Mouse (Mus musculus): ENCODE results near the gene Mrpl34. TPM values are rescaled to one million over a fixed set of nuclear protein-coding genes. Genes with fewer than 3 reads are reported as not detected.

Mrpl34 gene
- total RNA-seq, 2 experiments from 2014 or later: 63.4 to 120 TPM

DNA sequence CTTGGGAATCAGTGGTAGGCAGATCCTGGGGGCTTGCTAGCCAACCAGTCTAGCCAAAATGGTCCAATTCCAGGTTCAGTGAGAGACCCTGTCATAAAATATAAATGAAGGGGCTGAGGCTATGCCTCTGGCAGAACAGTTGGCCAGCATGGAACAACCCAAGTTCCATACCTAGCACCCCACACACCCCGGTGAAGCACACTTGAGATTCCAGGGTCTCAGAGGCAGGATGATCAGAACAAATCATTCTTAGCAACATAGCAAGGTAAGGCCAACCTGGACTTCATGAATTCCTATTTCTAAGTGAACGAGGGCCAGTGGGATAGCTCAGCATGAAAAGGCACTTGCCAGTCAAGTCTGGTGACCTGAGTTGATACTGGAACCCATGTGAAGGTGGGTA lies 2.4 kb downstream of the Mrpl34 start:
- no peak for ATAC-seq (replicated peaks; ENCODE audit: low FRiP score, low TSS enrichment, poor library complexity, severe bottlenecking)

DNA sequence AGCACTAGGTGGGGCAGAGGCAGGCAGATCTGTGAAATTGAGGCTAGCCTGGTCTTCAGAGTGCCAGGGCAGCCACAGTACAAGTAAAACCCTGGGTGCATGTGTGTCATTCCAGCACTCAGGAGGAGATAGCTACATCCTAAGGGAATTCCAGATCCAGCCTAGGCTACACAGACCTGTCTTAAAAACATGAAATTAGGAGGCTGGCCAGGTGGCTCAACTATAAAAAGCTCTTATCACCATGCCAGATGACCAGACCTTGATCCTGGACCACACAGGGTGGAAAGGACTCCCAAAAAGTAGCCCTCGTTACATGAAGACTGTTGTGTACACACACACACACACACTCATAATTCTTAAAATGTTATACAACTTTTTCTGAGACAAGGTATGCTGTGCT lies 3.2 kb downstream of the Mrpl34 start:
- ATAC-seq (replicated peaks; ENCODE audit: low FRiP score, low TSS enrichment, poor library complexity, severe bottlenecking): no peak

DNA sequence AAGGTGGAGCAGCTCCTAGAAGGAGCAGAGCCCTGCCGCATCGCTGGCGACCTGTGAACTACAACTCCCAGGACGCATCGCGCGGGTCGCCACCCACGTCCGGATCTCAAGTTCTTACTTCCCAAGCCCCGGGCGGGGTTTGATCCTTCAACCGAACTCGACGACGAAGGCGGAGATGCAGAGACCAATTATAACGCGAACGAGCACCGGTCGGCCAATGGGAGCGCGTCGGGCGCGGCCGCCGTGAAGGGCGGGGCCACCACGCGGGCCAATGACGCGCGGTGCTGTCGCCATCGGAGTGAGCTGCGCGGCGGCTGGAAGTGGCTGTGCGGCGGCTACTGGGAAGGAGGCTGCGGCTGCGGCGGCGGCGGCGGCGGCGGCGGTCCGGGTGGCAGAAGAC lies 4.2 kb downstream of the Mrpl34 start, which contains the start of gene Dda1:
Dda1 (plus strand) TSS at position 284 of the 400 bp plus-strand sequence.
- peak; percentile 78 for ATAC-seq (replicated peaks; ENCODE audit: low FRiP score, low TSS enrichment, poor library complexity, severe bottlenecking)

DNA sequence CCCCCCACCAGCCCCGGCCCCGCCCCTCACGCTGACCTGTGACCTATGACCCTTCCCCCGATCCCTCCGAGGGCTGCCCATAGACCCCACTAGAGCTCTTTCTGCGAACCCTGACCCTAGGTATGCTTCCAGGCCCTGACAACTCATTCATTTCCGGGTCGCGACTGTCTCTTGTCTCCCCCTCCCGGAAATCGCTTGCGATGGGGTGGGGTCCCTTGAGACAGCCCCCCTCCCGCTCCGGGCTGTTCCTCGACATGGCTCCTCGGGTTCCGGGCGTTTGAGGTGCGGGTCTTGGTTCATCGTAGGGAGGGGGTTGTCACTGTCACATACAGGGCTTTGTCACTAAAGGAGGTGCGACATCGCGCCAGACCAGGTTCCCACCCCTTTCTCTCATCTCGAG lies 4.7 kb downstream of the Mrpl34 start:
- no peak for ATAC-seq (replicated peaks; ENCODE audit: low FRiP score, low TSS enrichment, poor library complexity, severe bottlenecking)

DNA sequence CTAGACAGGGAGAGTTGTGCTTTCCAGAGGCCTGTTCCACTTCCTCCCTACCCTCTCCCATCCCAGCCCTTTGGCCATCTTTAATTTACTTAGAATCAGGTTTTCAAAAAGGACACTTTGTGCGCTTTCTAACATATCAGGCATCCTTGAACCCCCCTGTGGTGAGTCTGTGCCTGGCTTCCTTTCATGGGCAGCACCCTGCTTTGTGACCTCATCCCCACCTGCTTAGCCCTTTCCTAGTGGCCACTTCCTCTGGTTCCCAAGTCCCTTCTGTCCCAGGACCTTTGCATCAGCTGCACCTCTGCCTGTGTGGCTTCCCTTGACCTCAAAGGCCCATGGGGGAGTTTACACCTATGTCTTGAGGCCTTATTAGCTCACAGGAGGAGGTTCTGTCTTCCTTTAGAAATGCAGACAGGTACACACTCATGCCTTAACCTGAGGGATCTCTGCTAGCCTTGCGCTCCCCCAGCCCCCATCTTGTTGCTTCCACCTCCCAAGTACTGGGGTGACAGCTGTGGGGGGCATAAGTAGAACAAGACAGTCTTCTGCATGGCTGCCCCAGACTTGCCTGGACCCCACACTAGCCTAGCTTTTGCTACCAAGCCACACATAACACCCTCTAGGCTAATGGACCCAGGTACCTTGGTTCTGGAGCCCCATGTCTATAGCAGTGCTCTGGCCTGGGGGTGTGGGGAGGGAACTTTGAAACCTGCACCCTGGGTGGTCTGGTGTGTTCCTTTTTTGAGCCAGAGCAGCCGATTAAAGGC lies 5.6 kb downstream of the Mrpl34 start:
- ATAC-seq (replicated peaks; ENCODE audit: low FRiP score, low TSS enrichment, poor library complexity, severe bottlenecking): no peak

DNA sequence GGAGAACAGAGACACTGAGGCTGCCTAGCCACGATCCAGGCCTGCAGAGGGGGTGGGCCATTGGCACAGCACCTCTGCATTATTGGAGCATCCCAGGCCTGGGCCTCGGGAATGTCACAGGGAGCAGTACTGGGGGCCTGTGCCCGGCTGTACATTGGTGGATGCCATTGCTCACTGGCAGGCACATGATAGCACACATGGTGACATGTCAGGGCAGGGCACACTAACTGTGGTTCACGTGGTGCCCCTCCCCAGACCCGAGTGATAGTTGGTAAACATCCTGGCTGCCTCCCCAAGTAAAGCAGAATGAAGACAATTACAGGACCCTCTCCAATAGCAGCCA lies 6.1 kb downstream of the Mrpl34 start:
- no peak for ATAC-seq (replicated peaks; ENCODE audit: low FRiP score, low TSS enrichment, poor library complexity, severe bottlenecking)

DNA sequence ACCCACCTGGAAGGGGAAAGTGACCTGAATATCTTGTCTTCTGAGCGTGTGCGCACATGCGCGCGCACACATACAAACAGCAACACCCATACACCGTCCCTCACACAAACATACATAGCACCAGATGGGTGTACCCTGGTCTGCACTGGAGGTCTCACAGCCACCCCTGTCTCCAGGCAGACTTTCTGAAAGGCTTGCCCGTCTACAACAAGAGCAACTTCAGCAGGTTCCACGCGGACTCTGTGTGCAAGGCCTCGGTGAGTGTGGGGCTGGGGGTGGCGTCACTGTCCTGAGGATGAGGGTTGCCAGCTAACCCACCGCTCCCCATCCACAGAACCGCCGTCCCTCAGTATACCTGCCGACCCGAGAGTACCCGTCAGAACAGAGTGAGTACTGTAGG lies 7.1 kb downstream of the Mrpl34 start:
- ATAC-seq (replicated peaks; ENCODE audit: low FRiP score, low TSS enrichment, poor library complexity, severe bottlenecking): no peak

DNA sequence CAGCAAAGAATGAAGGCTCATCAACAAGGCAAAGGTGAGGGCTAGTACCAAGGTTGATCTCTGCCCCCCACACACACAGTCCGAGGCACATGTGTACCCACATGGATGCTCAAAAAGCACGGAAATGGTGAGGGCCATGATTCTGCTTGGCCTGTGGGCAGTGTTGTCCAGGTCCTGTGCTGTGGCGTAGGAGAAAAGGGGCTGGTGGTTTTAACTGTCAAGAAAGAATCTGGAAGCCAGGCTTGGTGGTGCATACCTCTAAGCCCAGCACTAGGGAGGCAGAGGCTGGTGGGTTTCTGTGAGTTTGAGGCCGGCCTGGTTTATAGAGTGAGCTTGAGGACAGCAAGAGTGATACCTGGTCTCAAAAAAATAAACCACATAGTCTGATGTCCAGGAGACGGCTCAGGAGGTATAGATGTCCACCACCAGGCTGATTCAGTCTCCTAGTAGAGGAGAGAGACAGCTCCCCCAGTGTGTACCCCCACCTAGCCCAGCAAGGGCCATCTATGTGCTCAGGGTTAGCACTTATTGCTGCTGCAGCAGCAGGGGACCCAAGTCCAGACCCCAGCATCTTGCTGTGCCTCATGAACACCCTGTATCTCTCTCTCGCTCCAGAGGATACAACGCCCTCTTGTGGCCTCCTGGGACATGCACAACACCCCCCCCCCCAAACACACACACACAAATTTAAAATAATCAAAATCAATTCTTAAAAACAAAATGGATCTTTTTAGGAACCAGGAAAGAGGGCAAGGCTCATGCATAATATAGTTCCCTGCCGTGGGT lies 8.0 kb downstream of the Mrpl34 start:
- no peak for ATAC-seq (replicated peaks; ENCODE audit: low FRiP score, low TSS enrichment, poor library complexity, severe bottlenecking)

DNA sequence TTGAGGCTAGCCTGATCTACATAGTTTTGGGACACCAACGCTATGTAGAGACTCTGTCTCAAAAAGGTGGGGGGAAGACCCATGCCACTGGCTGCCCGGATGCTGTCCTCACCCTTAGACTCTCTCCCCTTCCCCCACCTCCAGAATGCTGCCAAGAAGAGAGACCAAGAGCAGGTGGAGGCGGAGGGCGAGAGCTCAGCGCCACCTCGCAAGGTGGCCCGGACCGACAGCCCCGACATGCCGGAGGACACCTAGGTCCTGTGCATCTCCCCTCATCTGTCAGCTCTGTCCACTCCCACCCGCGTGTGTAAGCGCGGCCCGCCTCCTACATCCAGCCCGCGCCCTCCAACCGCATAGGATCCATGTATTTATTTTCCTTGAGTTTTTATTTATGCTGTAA lies 9.6 kb downstream of the Mrpl34 start:
- no peak for ATAC-seq (replicated peaks; ENCODE audit: low FRiP score, low TSS enrichment, poor library complexity, severe bottlenecking)

DNA sequence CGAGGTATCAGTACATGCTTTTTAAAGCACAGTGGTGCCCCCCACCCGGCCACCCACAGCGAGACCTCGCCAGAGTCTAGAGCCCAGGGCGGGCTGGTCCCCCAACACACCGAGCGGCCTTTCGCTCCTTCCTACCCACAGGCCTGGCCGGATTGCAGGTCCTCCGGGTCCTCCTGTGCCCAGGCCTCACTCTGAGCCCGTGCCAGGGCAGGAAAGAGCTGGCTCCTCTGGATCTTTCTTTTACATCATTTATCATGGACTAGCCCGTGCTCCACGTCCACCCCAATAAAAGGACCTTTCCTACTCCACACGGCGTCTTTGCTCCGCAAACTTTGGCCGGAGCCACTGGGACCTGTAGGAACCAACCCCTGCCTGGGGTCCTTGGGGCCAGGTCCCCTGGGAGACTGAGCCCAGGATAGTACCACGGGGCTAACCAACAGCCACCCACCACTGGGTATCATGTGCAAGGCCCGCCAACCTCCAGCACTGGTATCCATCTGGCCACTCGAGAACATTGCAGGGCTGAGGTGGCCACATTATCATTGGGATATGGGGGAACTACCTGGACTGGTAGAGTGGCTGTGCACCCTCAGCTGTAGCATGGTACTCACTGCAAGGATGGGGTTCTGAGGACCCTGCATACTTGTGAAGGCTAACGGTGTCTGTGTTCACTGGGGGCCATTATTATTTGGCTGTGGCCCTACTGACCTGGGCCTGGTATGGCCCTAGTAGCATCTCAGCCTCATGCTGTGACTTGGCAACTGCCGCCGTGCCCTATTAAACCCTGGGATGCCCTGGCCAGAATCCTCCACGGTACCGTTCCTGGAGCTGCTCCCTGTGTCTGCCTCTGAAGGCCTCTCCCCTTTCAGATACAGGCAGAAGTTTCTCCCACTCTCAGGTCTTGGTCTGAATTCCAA lies 10.3 kb downstream of the Mrpl34 start:
- no peak for ATAC-seq (replicated peaks; ENCODE audit: low FRiP score, low TSS enrichment, poor library complexity, severe bottlenecking)

DNA sequence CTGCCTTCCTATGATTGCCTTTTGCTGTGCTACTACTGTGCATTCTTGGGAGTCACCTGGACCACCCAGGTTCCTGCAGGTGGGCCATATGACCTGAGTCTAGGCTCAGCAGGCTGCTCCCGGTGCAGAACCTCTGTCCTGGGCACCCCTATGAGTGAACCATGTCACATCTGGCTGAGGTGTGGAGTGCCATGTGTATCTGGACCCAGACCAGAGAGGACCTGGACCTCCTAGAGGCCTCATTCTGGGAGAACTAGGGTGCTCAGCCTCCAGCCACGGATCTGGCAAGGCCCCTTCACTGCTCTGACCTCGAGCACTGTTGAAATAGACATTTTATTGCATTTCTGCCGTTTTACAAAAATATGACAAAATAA lies 10.9 kb downstream of the Mrpl34 start:
- no peak for ATAC-seq (replicated peaks; ENCODE audit: low FRiP score, low TSS enrichment, poor library complexity, severe bottlenecking)

DNA sequence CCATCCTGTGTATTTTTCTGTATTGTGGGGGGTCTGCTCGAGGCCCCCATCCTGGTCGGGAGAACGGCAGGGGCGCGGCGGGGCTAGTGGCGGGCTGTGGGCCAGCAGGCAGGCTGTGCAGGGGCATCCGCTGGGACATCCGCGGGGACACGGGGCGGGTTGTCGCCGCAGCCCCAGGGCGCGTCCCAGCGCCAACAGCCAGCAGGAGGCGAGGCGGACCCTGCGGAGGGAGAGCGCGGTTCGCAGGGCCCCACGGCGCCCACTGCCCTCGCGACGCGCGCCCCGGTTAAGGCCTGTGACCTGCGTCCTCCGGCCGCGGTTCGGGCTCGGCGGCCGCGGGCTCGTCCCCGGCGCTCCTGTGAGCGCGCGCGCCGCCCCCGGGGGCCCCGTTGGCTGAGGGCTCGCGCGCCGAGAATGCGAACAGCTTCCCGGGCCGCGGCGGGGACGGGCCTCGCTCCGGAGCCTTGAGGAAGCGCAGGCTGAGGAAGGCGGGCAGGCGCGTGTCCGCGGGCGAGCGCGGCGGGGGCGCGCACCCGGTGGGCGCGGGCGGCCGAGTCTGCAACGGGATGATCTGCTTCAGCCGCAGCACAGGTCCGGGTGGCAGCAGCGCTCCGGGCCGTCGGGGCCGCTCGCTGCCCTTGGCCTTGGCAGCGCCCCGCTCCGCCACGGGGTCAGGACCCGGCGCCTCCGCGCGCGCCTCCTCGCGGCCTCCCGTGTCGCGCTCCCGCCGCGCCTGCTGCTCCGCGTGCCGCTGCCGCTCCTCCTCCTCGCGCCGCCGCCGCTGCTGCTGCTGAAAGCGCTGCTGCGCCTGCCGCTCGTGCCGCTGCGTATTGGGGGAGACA lies 11.6 kb downstream of the Mrpl34 start:
- ATAC-seq (replicated peaks; ENCODE audit: low FRiP score, low TSS enrichment, poor library complexity, severe bottlenecking): peak; percentile 40; the same call in 1 of the 2 replicates

DNA sequence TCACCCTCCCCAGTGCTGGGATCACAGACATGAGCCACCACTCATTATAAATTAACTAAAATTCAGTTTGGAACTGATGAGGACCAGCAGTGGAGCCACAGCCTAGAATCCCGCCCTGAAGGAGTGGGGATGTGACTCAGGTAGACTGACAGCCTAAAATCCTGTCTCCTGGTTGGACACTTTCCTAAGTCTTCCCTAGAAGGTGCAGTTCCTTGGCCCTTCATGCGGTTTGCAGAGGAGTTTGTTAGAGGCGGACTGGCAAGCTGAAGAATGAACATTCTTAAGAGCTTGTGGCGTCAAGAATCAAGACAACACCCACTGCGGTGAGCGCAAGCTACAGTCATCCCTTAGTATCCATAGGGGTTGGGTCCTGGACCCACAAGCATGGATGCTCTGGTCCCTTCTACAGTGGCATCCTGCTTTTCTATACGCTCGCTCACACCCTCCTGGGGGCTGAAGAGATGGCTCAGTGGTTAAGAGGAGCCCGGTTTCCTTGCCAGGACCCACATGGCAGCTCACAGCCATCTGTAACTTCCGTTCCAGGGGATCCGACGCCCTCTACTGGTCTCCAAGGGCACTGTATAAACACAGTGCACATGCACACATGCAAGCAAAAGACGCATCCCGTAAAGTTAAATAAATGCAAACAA lies 12.6 kb downstream of the Mrpl34 start:
- no peak; the same call in 1 of the 2 replicates for ATAC-seq (replicated peaks; ENCODE audit: low FRiP score, low TSS enrichment, poor library complexity, severe bottlenecking)

DNA sequence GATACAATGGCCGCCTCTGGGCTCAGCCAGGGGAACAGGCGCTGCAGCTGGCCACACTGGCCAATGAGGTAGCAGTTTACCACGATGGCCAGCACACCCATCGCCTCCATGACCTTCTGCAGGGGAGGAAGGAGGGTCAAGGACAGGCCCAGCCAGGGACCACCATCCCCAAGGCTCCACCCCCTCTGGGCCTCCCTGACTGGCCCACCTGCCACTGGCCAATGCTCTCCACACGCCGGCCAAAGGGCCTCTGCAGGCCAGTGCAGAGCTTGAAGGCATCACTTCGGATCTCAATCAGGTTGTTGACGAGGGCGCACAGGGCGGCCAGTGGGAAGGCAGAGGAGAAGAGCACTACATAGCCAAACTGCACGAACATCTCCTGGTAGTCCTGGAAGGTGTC lies 14.2 kb downstream of the Mrpl34 start:
- ATAC-seq (replicated peaks; ENCODE audit: low FRiP score, low TSS enrichment, poor library complexity, severe bottlenecking): no peak

DNA sequence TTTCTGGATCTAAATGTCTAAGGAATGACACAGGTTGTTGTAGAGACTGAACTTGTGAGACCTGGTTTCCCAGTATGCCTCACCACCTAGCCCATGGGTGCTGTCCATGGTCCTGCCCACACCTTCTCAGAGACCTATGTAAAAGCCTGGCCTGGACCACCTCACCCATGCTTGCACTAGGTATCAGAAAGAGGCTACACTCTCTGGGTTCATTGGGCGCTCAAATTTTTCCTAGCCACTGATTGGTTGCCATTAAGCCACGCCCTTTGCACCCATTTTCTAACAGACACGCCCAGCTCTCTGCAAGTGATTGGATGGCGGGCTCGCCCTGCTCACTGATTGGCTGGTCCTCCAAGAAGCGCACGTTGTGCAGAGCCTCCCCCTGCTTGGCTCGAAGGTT lies 19.2 kb downstream of the Mrpl34 start:
- peak; percentile 44; the same call in 1 of the 2 replicates for ATAC-seq (replicated peaks; ENCODE audit: low FRiP score, low TSS enrichment, poor library complexity, severe bottlenecking)

DNA sequence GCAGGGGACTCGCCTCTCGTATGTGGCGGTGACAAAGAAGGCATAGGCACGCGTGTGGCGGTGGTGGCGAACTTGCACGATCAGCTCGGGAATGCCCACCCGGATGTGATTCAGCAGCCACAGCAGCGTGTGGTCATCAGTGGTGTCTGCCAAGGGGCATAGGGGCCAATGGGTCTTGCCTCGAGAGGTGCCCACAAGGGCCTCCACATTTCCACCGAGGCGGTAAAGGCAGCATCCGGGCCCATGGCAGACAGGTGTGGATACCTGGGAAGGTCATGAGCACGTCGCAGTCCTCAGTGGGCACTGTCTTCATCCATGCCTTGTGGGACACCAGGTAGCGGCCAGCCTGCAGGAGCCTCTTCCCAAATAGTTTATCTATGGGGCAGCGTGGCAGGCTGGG lies 20.0 kb downstream of the Mrpl34 start:
- no peak for ATAC-seq (replicated peaks; ENCODE audit: low FRiP score, low TSS enrichment, poor library complexity, severe bottlenecking)

DNA sequence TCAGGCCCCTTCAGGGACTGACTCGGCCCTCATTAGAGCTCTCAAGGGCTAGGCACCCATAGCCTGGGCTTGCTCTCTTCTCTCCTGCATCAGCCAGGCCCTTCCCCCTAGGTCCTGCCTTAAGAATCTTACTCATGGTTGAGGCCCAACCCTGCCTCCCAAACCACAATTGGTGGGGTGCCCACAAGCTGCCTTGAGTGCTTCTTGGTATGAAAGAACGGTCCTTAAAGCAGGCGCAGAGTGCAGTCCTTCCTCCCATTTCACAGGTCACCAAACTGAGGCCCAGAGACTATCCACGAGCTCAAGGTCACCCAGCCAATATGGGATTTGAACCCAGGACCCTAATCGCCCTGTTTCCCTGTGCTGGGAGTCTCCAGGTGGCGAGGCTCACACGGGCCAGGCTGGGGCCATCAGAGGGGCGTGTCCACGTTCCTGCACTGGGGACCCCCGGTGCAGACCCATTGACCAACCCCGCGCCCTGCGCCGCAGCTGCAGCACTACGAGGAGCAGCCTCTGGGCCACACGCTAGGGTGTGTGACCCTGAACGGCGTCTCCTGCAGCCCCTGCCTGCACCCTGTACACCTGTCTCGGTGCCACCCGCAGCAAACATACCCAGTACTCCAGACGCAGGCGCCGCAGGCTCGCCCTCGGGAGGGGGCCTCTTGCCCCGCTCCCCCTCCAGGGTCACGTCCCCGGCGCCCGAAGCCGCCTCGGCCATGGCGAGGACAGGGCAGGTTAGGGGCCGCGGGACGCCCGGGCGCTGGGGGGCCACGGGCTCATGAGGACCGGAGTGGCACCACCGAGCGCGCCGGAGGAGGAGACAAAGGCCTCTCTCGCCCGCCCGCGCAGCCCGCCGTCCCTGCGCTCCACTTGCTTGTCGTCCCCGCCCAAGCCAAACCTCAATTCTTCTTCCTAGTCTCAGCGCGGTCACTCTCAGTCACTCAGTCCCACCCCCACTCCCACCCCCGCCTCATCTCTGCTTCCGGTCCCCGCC lies 20.7 kb downstream of the Mrpl34 start, which contains the start of gene Ano8:
Ano8 (minus strand) TSS at position 822 of the 994 bp plus-strand sequence.
- ATAC-seq (replicated peaks; ENCODE audit: low FRiP score, low TSS enrichment, poor library complexity, severe bottlenecking): peak; percentile 41
